Mouse (Mus musculus) liver, embryonic 14 days (tissue): ENCODE results near the gene Cenpo. TPM values are rescaled to one million over a fixed set of nuclear protein-coding genes. Genes with fewer than 3 reads are reported as not detected.

Experiments
- polyA plus RNA-seq: library from polyadenylated mRNA; depleted of rRNA; stranded (reverse); fragments of >200 nt; gene quantifications from 2 replicates; pipeline ENCODE4 v1.2.3, GENCODE M21; 2012; rRNA removed

The Cenpo gene
- polyA plus RNA-seq: 10.3 and 11.8 TPM in 2 replicates

GRCm38 (mm10) chr12:4233572-4234508, at the start of gene Cenpo, which contains the start of gene Ptrhd1:
Gene Cenpo (minus strand): TSS chr12:4234294.
Gene Ptrhd1 (plus strand): TSS chr12:4234027.

Other genes with a start within 250 kb of the Cenpo start
- 0.08 and 0.11 TPM in 2 replicates for gene Efr3b, start 195.4 kb downstream of the Cenpo start, polyA plus RNA-seq
- gene Dnajc27, start 151.7 kb downstream of the Cenpo start, polyA plus RNA-seq: 2.0 TPM in 2 replicates
- 0.40 and 0.44 TPM in 2 replicates for gene Adcy3, start 101.2 kb downstream of the Cenpo start, polyA plus RNA-seq
- 2.0 and 2.1 TPM in 2 replicates for gene Ptrhd1, start 267 bp downstream of the Cenpo start, polyA plus RNA-seq
- gene Ncoa1, start 242.9 kb upstream of the Cenpo start, polyA plus RNA-seq: 1.7 and 1.8 TPM in 2 replicates